ENCODE assay signal across 9 mouse cellular contexts in genomic region chr5:30113881-30114760, GRCm38 (mm10). TPM values are rescaled to one million over a fixed set of nuclear protein-coding genes. Genes with fewer than 3 reads are reported as not detected.
DNase-seq lines count a peak whose midpoint lies in the region; ATAC-seq and TF ChIP-seq lines count a peak whose summit lies in the region.
"Had no signal": no experiment of that assay in that cellular context is flagged by ENCODE, and none has a peak within 500 bp of the region (broad histone marks: within the 10 kb centered on the region; RNA-seq: fewer than 3 reads in every experiment).

No protein-coding gene starts in this region.

- ATAC-seq in intestine, postnatal 0 days, result peak; percentile 32
- ATAC-seq in midbrain, embryonic 16.5 days, result peak; percentile 87
- peak; percentile 54 for ATAC-seq in stomach, embryonic 15.5 days (ENCODE audit: insufficient read depth, low FRiP score, low read depth)

- peak; percentile 81 for TF ChIP-seq CTCF in intestine, postnatal 0 days (IDR thresholded peaks at IDR 0.05; ENCODE audit: low read depth)

- intact Hi-C loops in heart, postnatal 25 days (cut with DNase I), result loop anchor here (5.0 kb wide), 1 partner anchor 287 kb away; no protein-coding TSS in a partner anchor

- peak; percentile 96 for DNase-seq in heart, adult 11 months
- no peak for DNase-seq in heart, postnatal 25 days (ENCODE audit: low spot score)
- peak; percentile 82 for DNase-seq in embryo, embryonic 11.5 days (ENCODE audit: low read depth, low spot score)
- peak; percentile 62 to 71 for DNase-seq in heart, adult 18-20 months
- peak; percentile 70 for DNase-seq in liver

- H3K9ac ChIP-seq in intestine, postnatal 0 days (ENCODE audit: low read depth, low read length), result 0 out of 2 replicates have a peak overlapping the region, but pooled peaks have one; percentile 40
- peak overlapping the region; percentile 72 for H3K9ac ChIP-seq in midbrain, embryonic 16.5 days (ENCODE audit: low read depth, low read length)
- H3K9ac ChIP-seq in stomach, embryonic 15.5 days, result peak overlapping the region; percentile 30; the same call in 1 of the 2 replicates

- peak overlapping the region; percentile 95 for H3K4me2 ChIP-seq in intestine, postnatal 0 days (replicated peaks; ENCODE audit: low read depth)
- peak overlapping the region; percentile 74 for H3K4me2 ChIP-seq in midbrain, embryonic 16.5 days (ENCODE audit: low read length)
- peak overlapping the region; percentile 94 for H3K4me2 ChIP-seq in stomach, embryonic 15.5 days

- H3K27ac ChIP-seq in intestine, postnatal 0 days (ENCODE audit: low read depth, low read length), result no peak overlapping the region
- peak overlapping the region; percentile 73 for H3K27ac ChIP-seq in midbrain, embryonic 16.5 days (ENCODE audit: low read length)
- no peak overlapping the region for H3K27ac ChIP-seq in stomach, embryonic 15.5 days

- WGBS in intestine, postnatal 0 days, result 2% methylated on average over 102 of the region's 103 CpGs
- WGBS in midbrain, embryonic 16.5 days, result 2% methylated on average over 90 of the region's 103 CpGs
- WGBS in stomach, embryonic 15.5 days, result 1% methylated on average over 103 of the region's 103 CpGs

- peaks cover 7% of the 10 kb centered on the region for H3K27me3 ChIP-seq in intestine, postnatal 0 days (replicated peaks; ENCODE audit: control insufficient read depth, insufficient read depth, low read length)
- no peaks in the 10 kb centered on the region for H3K27me3 ChIP-seq in midbrain, embryonic 16.5 days (ENCODE audit: control insufficient read depth, insufficient read depth, low read depth, low read length)
- peaks cover 32% of the 10 kb centered on the region for H3K27me3 ChIP-seq in stomach, embryonic 15.5 days (replicated peaks)

- H3K4me1 ChIP-seq in intestine, postnatal 0 days (replicated peaks; ENCODE audit: control insufficient read depth, insufficient read depth, low read length), result 0 out of 2 replicates have a peak, but pooled peaks cover 3% of the 10 kb centered on the region
- H3K4me1 ChIP-seq in midbrain, embryonic 16.5 days (ENCODE audit: control insufficient read depth, insufficient read depth, low read length), result peaks cover 18% of the 10 kb centered on the region
- peaks cover 29% of the 10 kb centered on the region for H3K4me1 ChIP-seq in stomach, embryonic 15.5 days

- H3K4me3 ChIP-seq in intestine, postnatal 0 days (ENCODE audit: low read depth, low read length), result peak overlapping the region; percentile 52
- H3K4me3 ChIP-seq in midbrain, embryonic 16.5 days (ENCODE audit: low read depth, low read length), result peak overlapping the region; percentile 58
- H3K4me3 ChIP-seq in stomach, embryonic 15.5 days (replicated peaks), result peak overlapping the region; percentile 56

- peaks cover 7% of the 10 kb centered on the region for H3K36me3 ChIP-seq in intestine, postnatal 0 days (ENCODE audit: control insufficient read depth, insufficient read depth)
- peaks cover 10% of the 10 kb centered on the region; the same call in 1 of the 2 replicates for H3K36me3 ChIP-seq in midbrain, embryonic 16.5 days (ENCODE audit: control insufficient read depth, insufficient read depth, low read length)
- peaks cover 12% of the 10 kb centered on the region; the same call in 1 of the 2 replicates for H3K36me3 ChIP-seq in stomach, embryonic 15.5 days

- H3K9me3 ChIP-seq in intestine, postnatal 0 days (ENCODE audit: control insufficient read depth), result no peaks in the 10 kb centered on the region
- no peaks in the 10 kb centered on the region for H3K9me3 ChIP-seq in midbrain, embryonic 16.5 days (replicated peaks; ENCODE audit: control insufficient read depth, low read length, poor library complexity, severe bottlenecking)
- no peaks in the 10 kb centered on the region for H3K9me3 ChIP-seq in stomach, embryonic 15.5 days

RNA-seq across cellular contexts. Expression of gene 3110082J24Rik, which starts 8.2 kb away (rescaled TPM):
- total RNA-seq in heart, postnatal 25 days (2021), result not detected
- total RNA-seq in heart, adult 18-20 months (2021), result not detected
- polyA plus RNA-seq in intestine, postnatal 0 days (2015; fragmentation: Nextera tagmentation; extraction: Ambion mirVana), result not detected in 2 replicates
- polyA plus RNA-seq in midbrain, embryonic 16.5 days (2015; fragmentation: Nextera tagmentation; extraction: Ambion mirVana), result 2.6 and 3.7 TPM in 2 replicates
- not detected in 2 replicates for polyA plus RNA-seq in stomach, embryonic 15.5 days (2015; fragmentation: Nextera tagmentation; extraction: Ambion mirVana)
- total RNA-seq: G1E had no signal
- polyA plus RNA-seq: G1E had no signal

RNA-seq across cellular contexts. Expression of gene Garem2, which starts 9.2 kb away (rescaled TPM):
- under 1 TPM; 0.05 to 0.11 TPM for total RNA-seq in heart, postnatal 25 days (2021)
- total RNA-seq in heart, adult 18-20 months (2021), result under 1 TPM in 1 of 2 experiments, not detected in 1; 0.10 TPM
- polyA plus RNA-seq in intestine, postnatal 0 days (2015; fragmentation: Nextera tagmentation; extraction: Ambion mirVana), result 0.20 TPM in 2 replicates
- 6.9 and 8.1 TPM in 2 replicates for polyA plus RNA-seq in midbrain, embryonic 16.5 days (2015; fragmentation: Nextera tagmentation; extraction: Ambion mirVana)
- 0.30 and 0.59 TPM in 2 replicates for polyA plus RNA-seq in stomach, embryonic 15.5 days (2015; fragmentation: Nextera tagmentation; extraction: Ambion mirVana)
- polyA plus RNA-seq: G1E had no signal

RNA-seq across cellular contexts. Expression of gene Tyms, which starts 40.7 kb away (rescaled TPM):
- 1 to 10 TPM; 2.4 to 5.2 TPM for total RNA-seq in heart, postnatal 25 days (2021)
- 1 to 10 TPM; 3.0 to 3.1 TPM for total RNA-seq in heart, adult 18-20 months (2021)
- polyA plus RNA-seq in intestine, postnatal 0 days (2015; fragmentation: Nextera tagmentation; extraction: Ambion mirVana), result 78.7 and 80.9 TPM in 2 replicates
- polyA plus RNA-seq in midbrain, embryonic 16.5 days (2015; fragmentation: Nextera tagmentation; extraction: Ambion mirVana), result 33.3 and 38.7 TPM in 2 replicates
- 240 and 284 TPM in 2 replicates for polyA plus RNA-seq in stomach, embryonic 15.5 days (2015; fragmentation: Nextera tagmentation; extraction: Ambion mirVana)

RNA-seq across cellular contexts. Expression of gene Hadha, which starts 40.8 kb away (rescaled TPM):
- 1,000 to 10,000 TPM; 1,064 to 1,096 TPM for total RNA-seq in heart, postnatal 25 days (2021)
- 1,000 to 10,000 TPM; 1,388 to 1,426 TPM for total RNA-seq in heart, adult 18-20 months (2021)
- polyA plus RNA-seq in intestine, postnatal 0 days (2015; fragmentation: Nextera tagmentation; extraction: Ambion mirVana), result 301 and 307 TPM in 2 replicates
- polyA plus RNA-seq in midbrain, embryonic 16.5 days (2015; fragmentation: Nextera tagmentation; extraction: Ambion mirVana), result 61.6 and 62.3 TPM in 2 replicates
- polyA plus RNA-seq in stomach, embryonic 15.5 days (2015; fragmentation: Nextera tagmentation; extraction: Ambion mirVana), result 142 and 153 TPM in 2 replicates

RNA-seq across cellular contexts. Expression of gene Hadhb, which starts 40.9 kb away (rescaled TPM):
- total RNA-seq in heart, postnatal 25 days (2021), result 1,000 to 10,000 TPM; 1,651 to 1,795 TPM
- total RNA-seq in heart, adult 18-20 months (2021), result 1,000 to 10,000 TPM; 2,535 to 2,720 TPM
- 392 and 420 TPM in 2 replicates for polyA plus RNA-seq in intestine, postnatal 0 days (2015; fragmentation: Nextera tagmentation; extraction: Ambion mirVana)
- polyA plus RNA-seq in midbrain, embryonic 16.5 days (2015; fragmentation: Nextera tagmentation; extraction: Ambion mirVana), result 52.1 and 53.6 TPM in 2 replicates
- polyA plus RNA-seq in stomach, embryonic 15.5 days (2015; fragmentation: Nextera tagmentation; extraction: Ambion mirVana), result 156 and 196 TPM in 2 replicates

Comparison
In these comparisons a context has a peak if more than half of its experiments do, and no peak if none do; other contexts are left out.
1. ATAC-seq: peak in every context shown above with its lines; median percentile 87 in midbrain, embryonic 16.5 days; 54 in stomach, embryonic 15.5 days; 32 in intestine, postnatal 0 days.